Mouse (Mus musculus): ENCODE measurements around the gene Trpc5. TPM values are rescaled to one million over a fixed set of nuclear protein-coding genes. Genes with fewer than 3 reads are reported as not detected.

Trpc5 gene
- polyA plus RNA-seq, 1 experiment from 2014 or later, result not detected

DNA sequence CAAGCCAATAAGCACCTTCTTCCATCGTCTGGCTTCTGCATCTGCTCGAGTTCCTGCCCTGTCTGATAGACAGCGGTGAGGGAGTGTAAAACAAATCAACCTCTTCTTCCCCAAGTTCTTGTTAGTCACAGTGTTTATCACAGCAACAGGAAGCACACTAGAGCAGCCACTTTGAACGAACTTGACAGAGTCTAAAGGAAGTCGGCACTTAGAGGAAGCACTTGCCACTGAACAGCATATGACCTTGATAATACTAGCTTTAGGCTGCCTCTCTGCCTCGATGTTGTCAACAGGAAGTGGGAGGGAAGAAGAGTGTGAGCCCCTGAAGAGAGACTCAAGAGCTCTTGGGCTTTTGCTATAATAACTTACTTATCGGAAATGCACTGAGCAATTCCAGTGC is 161.9 kb downstream of the Trpc5 start:
- no peak for DNase-seq (ENCODE audit: low read depth, low spot score)
- in situ Hi-C loops (cut with MboI; ENCODE audit: low pct_unique_long_range_greater_than_20kb), result no loop called here
- POLR2A ChIA-PET, result no interaction called here
- TF ChIP-seq CTCF (IDR thresholded peaks at IDR 0.05), result no peak
- CTCF ChIA-PET, result no interaction called here
- ATAC-seq, result no peak
- peaks cover 22% of the 10 kb centered on the region for H3K27me3 ChIP-seq

DNA sequence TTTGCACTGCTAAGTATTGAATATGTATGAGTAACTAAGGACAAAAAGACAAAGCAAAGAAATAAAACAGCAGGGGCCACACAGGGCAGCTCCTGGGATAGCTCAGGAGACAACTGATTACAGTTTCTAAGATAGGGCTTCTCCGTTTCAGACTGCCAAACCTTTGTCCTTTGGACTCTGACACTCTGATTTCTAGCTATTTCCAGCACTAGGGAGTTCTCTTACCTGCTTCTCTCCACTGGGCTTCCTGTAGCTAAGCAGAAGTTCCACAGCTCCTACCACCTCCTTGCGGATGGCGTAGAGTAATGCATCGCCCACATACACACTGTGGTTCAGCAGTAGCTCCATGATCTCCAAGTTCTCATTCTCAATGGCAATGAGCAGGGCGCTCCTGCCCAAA is 164.7 kb downstream of the Trpc5 start:
- no peak for ATAC-seq

DNA sequence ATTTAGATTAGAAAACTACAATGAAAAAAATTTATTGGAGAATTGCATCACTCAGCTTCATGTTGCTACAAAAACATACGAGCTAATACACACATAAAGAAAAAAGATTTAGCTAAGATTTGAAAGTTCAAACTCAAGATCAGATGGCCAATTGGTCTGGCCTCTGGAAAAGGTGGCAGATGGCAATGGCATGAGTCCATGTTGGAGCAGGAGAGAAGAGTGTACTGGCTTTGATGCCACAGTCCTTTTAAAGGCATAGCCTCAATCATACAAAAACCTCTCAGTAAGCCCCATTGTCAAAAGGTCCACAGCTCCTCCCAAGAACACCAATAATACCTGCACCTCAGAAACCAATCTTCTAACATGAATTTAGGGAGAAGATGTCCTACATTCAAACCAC is 196.6 kb downstream of the Trpc5 start:
- ChIA-PET POLR2A (no interaction called here), CTCF (no interaction called here)
- in situ Hi-C loops (cut with MboI; ENCODE audit: low pct_unique_long_range_greater_than_20kb), result no loop called here
- DNase-seq (ENCODE audit: low read depth, low spot score) (no peak), ATAC-seq (no peak)
- H3K27me3 ChIP-seq, result peaks cover 37% of the 10 kb centered on the region
- TF ChIP-seq CTCF (IDR thresholded peaks at IDR 0.05), result no peak

More for the DNA sequence above, 164.7 kb downstream of the Trpc5 start:
- H3K27me3 ChIP-seq, result peaks cover 30% of the 10 kb centered on the region
- ChIA-PET POLR2A (no interaction called here), CTCF (no interaction called here)
- DNase-seq (ENCODE audit: low read depth, low spot score), result no peak
- in situ Hi-C loops (cut with MboI; ENCODE audit: low pct_unique_long_range_greater_than_20kb), result no loop called here
- no peak for TF ChIP-seq CTCF (IDR thresholded peaks at IDR 0.05)

DNA sequence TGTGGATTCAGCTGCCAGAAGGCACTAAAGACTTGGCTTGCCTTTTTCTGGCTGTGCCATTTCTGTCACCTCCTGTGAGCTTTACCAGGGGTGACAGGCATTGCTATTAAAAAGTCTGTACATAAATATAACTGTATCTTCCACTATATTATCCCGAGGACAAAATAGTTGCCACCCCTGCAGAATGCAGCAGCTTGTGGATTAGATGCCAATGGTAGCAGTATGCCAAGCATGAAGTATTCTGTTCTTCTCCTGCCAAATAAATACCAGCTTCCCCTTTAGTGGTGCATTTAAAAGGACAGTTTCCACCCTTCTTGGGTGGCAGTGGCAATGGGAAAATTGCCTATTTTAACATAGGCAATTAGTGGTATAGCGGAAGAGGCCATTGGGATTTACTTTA is 223.6 kb downstream of the Trpc5 start:
- no peak for TF ChIP-seq CTCF (IDR thresholded peaks at IDR 0.05)
- H3K27me3 ChIP-seq, result peaks cover 22% of the 10 kb centered on the region
- CTCF ChIA-PET, result interaction anchor here (1.9 kb wide), 1 partner anchor 20 kb away, joined by 4 read pairs; no protein-coding TSS in a partner anchor
- DNase-seq (ENCODE audit: low read depth, low spot score) (no peak), ATAC-seq (no peak)
- POLR2A ChIA-PET, result no interaction called here
- in situ Hi-C loops (cut with MboI; ENCODE audit: low pct_unique_long_range_greater_than_20kb), result no loop called here

DNA sequence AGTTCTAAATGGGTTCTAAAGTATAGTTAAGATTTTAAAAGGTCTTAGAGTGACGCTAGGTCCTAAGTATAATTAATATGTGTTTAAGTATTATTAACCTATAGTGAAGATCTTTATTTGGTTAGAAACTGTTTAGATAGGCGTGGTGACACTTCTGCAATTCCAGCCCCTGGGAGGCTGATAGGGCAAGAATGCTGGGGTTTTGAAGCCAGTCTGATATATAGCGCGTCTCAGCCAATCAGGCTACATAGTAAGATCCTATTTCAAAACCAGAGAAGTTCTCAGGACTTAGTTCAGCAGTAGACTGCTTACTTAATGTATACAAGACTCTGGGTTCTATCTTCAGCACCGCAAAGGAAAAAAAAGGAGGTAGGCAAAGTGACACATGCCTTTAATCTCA is 231.7 kb downstream of the Trpc5 start, which contains the start of gene Trpc5os:
Gene Trpc5os, plus strand, starts transcription at position 301 of the 400 bp plus-strand sequence.
- TF ChIP-seq CTCF (IDR thresholded peaks at IDR 0.05), result no peak
- H3K27me3 ChIP-seq, result peaks cover 33% of the 10 kb centered on the region
- DNase-seq (ENCODE audit: low read depth, low spot score), result no peak
- ATAC-seq, result no peak
- in situ Hi-C loops (cut with MboI; ENCODE audit: low pct_unique_long_range_greater_than_20kb), result no loop called here
- ChIA-PET POLR2A (no interaction called here), CTCF (no interaction called here)

DNA sequence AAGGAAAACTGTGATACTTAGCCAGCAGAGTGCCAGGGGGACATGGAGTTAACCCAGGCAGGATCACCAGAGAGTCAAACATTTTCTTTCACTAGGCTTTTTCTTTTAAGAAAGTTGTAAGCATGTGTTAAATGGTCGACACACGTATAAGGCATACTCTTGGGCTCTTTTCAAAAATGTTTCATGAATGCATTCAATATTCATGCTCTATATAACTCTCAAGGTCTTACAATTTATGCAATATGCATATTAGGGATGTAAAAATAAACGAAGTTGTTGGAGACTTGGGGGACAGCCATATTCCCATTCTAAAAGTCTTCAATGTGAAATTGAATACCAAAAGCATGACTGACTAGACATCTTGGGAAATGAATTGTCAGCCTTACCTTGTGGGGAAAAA is 264.1 kb downstream of the Trpc5 start:
- POLR2A ChIA-PET, result no interaction called here
- CTCF ChIA-PET, result no interaction called here
- ATAC-seq (no peak), DNase-seq (ENCODE audit: low read depth, low spot score) (no peak)
- TF ChIP-seq CTCF (IDR thresholded peaks at IDR 0.05), result no peak
- peaks cover 44% of the 10 kb centered on the region for H3K27me3 ChIP-seq
- in situ Hi-C loops (cut with MboI; ENCODE audit: low pct_unique_long_range_greater_than_20kb), result loop anchor here (25.0 kb wide), 2 partner anchors 863 to 1238 kb away; no protein-coding TSS in a partner anchor

DNA sequence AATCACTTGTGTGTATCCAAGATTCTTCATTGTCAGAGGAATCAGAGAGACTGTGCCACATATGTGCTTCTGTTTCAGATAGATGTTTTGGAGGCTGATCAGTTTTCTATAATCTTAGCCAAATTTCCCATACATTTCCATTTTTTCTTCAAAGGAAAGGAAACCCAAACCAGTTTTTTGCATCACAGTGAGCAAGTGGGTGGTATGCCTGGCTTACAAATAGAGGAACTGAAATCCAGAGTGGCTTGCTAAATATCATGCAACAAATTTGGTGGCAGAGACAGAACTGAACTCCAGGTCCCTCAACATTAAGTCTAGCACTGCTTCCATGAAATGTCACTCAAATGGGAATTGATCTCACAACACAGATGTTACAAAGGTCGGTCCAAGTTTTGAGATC is 266.9 kb downstream of the Trpc5 start:
- TF ChIP-seq CTCF (IDR thresholded peaks at IDR 0.05), result no peak
- H3K27me3 ChIP-seq, result peaks cover 43% of the 10 kb centered on the region
- POLR2A ChIA-PET, result no interaction called here
- ATAC-seq (no peak), DNase-seq (ENCODE audit: low read depth, low spot score) (no peak)
- CTCF ChIA-PET, result no interaction called here
- in situ Hi-C loops (cut with MboI; ENCODE audit: low pct_unique_long_range_greater_than_20kb), result loop anchor here (25.0 kb wide), 2 partner anchors 866 to 1241 kb away; no protein-coding TSS in a partner anchor

DNA sequence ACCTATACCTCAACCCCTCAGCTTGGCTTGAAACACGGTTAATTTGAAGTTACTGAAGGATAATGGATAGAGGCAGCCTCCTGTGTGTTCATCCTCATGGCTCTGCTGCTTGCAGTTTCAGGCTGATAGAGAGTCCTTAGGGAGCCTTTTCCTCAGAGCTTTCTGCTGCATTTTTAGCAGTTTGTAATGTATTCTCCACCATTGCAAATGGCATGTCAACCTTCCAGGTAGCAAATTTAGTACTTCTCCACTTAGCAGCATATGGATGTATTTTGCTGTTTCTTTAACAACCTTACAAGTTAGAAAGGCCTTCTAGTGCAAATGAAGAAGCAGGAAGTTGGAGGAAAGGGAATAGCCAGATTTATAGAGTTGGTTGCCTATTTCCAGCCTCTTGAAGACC is 267.7 kb downstream of the Trpc5 start:
- H3K27me3 ChIP-seq, result peaks cover 43% of the 10 kb centered on the region
- TF ChIP-seq CTCF (IDR thresholded peaks at IDR 0.05), result no peak
- CTCF ChIA-PET, result no interaction called here
- in situ Hi-C loops (cut with MboI; ENCODE audit: low pct_unique_long_range_greater_than_20kb), result loop anchor here (25.0 kb wide), 2 partner anchors 867 to 1242 kb away; no protein-coding TSS in a partner anchor
- POLR2A ChIA-PET, result no interaction called here
- ATAC-seq (no peak), DNase-seq (ENCODE audit: low read depth, low spot score) (no peak)

DNA sequence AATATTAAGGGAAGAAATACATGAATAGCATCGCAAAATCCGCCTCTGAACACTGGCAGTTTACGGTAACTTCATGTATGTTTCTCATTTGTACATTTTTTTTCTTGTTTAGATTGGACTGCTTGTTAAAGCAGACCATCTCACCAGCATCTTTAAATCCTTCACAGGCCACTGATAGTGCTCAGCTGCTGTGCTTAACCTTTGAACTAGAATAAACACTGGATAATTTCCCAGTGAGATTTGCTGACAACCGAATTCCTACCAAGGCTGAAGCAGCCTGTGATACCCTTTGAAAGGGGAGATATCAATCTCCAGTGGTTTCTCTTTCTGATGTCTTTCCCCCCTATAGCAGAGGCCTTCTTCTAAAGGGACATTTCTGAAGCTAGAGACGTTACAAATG is 279.9 kb downstream of the Trpc5 start:
- ChIA-PET CTCF (no interaction called here), POLR2A (no interaction called here)
- TF ChIP-seq CTCF (IDR thresholded peaks at IDR 0.05), result no peak
- no peak for ATAC-seq
- in situ Hi-C loops (cut with MboI; ENCODE audit: low pct_unique_long_range_greater_than_20kb), result loop anchor here (25.0 kb wide), 2 partner anchors 879 to 1254 kb away; no protein-coding TSS in a partner anchor
- H3K27me3 ChIP-seq, result peaks cover 18% of the 10 kb centered on the region
- DNase-seq (ENCODE audit: low read depth, low spot score), result no peak

DNA sequence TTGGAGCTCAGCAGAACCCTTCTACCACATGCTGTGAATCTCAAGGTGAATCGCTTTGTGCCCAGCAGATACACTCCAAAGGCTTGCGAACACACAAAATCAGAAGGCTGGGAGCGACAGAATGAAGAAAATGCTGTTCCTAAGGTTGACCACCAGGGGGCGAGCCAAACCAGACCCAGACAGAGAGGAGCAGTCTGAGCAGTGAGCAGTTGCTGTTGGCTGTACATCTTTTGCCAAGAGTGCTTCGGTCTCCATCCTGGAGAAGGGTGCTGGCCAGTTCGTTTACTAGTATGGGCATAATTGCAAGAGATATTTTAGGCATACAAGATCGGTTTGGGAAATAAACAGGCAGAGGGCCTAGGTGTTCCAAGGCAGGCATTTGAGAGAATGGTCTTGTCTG is 284.5 kb downstream of the Trpc5 start:
- TF ChIP-seq CTCF (IDR thresholded peaks at IDR 0.05), result peak; percentile 88
- H3K27me3 ChIP-seq, result peaks cover 13% of the 10 kb centered on the region
- in situ Hi-C loops (cut with MboI; ENCODE audit: low pct_unique_long_range_greater_than_20kb), result loop anchor here (25.0 kb wide), 2 partner anchors 884 to 1259 kb away; no protein-coding TSS in a partner anchor
- ChIA-PET POLR2A (no interaction called here), CTCF (no interaction called here)
- ATAC-seq (peak; percentile 44), DNase-seq (ENCODE audit: low read depth, low spot score) (no peak)

DNA sequence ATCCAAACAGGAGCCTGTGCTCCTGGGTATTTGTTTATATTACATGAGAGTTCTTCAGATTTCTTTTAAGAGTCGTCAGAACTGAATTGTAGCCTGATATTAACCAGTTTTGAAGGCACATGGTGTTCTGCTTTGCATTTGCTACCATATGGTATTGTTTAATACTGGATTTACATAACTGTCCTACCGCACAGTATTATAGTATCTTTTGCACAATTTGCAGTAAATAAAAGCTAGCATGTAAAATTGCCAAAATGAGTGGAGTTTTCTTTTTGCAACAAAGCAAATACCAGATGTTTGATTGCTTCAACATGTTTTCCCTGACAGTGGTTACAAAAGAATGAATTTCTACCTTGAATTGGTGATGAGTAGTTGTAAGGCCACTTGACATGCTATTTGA is 313.8 kb downstream of the Trpc5 start:
- ATAC-seq, result no peak
- DNase-seq (ENCODE audit: low read depth, low spot score), result no peak
- ChIA-PET POLR2A (no interaction called here), CTCF (no interaction called here)
- peaks cover 40% of the 10 kb centered on the region for H3K27me3 ChIP-seq
- in situ Hi-C loops (cut with MboI; ENCODE audit: low pct_unique_long_range_greater_than_20kb), result no loop called here
- no peak for TF ChIP-seq CTCF (IDR thresholded peaks at IDR 0.05)

DNA sequence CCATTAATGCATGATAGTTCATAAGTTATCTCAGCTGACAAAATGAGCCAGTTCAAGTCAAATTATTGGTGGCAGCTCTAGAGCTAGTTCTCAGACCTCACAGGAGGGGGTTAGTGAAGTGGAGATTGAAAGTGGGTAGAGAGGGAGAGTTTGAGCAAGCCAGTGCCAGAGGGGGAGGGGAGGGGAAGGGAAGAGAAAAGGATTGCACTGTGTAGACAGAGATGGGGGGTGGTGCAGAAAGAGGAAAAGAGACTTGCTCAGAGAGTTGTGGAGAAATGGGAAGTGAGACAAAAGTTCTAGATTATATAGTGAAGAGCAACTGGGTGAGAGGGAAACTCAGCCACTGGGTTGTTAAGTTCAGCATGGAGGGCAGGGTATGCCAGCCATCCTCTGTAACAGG is 349.6 kb downstream of the Trpc5 start:
- H3K27me3 ChIP-seq, result peaks cover 19% of the 10 kb centered on the region
- no peak for DNase-seq (ENCODE audit: low read depth, low spot score)
- ChIA-PET CTCF (no interaction called here), POLR2A (no interaction called here)
- in situ Hi-C loops (cut with MboI; ENCODE audit: low pct_unique_long_range_greater_than_20kb), result no loop called here
- no peak for ATAC-seq
- TF ChIP-seq CTCF (IDR thresholded peaks at IDR 0.05), result no peak

Measured in Patski (cell line).